15 mouse cellular contexts compared by ENCODE assay signal in genomic region chr6:116398136-116398535, GRCm38 (mm10).
DNase-seq lines count a peak whose midpoint lies in the region; ATAC-seq and TF ChIP-seq lines count a peak whose summit lies in the region.
"Had no signal": no experiment of that assay in that cellular context is flagged by ENCODE, and none has a peak within 500 bp of the region (broad histone marks: within the 10 kb centered on the region; RNA-seq: fewer than 3 reads in every experiment).

No protein-coding gene starts in this region.

- DNase-seq in layer of hippocampus, adult 2 months (ENCODE audit: low spot score in 2 of 2), result no peak
- DNase-seq in layer of hippocampus, adult 9-11 months, result no peak
- no peak for DNase-seq in hindbrain, postnatal 0 days (ENCODE audit: low spot score)
- DNase-seq in embryo, embryonic 9.5 days (ENCODE audit: extremely low spot score), result no peak
- no peak for DNase-seq in urinary bladder, adult 2 months (ENCODE audit: low spot score)
- no peak for DNase-seq in heart, adult 9 months (ENCODE audit: low spot score in 2 of 2)
- DNase-seq: cerebellum, adult 9-11 months; heart, postnatal 36 days; liver, postnatal 0 days; thymus, postnatal 14 days had no signal

- TF ChIP-seq CTCF in layer of hippocampus, adult 2 months (conservative IDR thresholded peaks at IDR 0.05), result no peak
- no peak for TF ChIP-seq CTCF in hindbrain, postnatal 0 days (IDR thresholded peaks at IDR 0.05; ENCODE audit: low read depth)

- peaks cover 25% of the 10 kb centered on the region for H3K4me1 ChIP-seq in forebrain, embryonic 12.5 days
- peaks cover 6% of the 10 kb centered on the region; the same call in 1 of the 2 replicates for H3K4me1 ChIP-seq in hindbrain, postnatal 0 days (ENCODE audit: insufficient read depth, low read length)
- H3K4me1 ChIP-seq in neural tube, embryonic 14.5 days (ENCODE audit: control insufficient read depth, insufficient read depth, low read length), result peaks cover 11% of the 10 kb centered on the region
- H3K4me1 ChIP-seq: limb, embryonic 12.5 days had no signal

- peak overlapping the region; percentile 15 for H3K4me2 ChIP-seq in forebrain, embryonic 12.5 days
- H3K4me2 ChIP-seq in hindbrain, postnatal 0 days (ENCODE audit: low read depth, low read length), result no peak overlapping the region
- no peak overlapping the region for H3K4me2 ChIP-seq in neural tube, embryonic 14.5 days (ENCODE audit: low read depth, low read length)
- H3K4me2 ChIP-seq: limb, embryonic 12.5 days had no signal

- 0 out of 2 replicates have a peak, but pooled peaks cover 14% of the 10 kb centered on the region for H3K36me3 ChIP-seq in forebrain, embryonic 12.5 days (replicated peaks)
- H3K36me3 ChIP-seq in hindbrain, postnatal 0 days (ENCODE audit: insufficient read depth, low read length), result 0 out of 2 replicates have a peak, but pooled peaks cover 7% of the 10 kb centered on the region
- H3K36me3 ChIP-seq in neural tube, embryonic 14.5 days (ENCODE audit: control insufficient read depth, insufficient read depth, low read length), result peaks cover 8% of the 10 kb centered on the region; the same call in 1 of the 2 replicates

- no peak overlapping the region for H3K9ac ChIP-seq in forebrain, embryonic 12.5 days
- H3K9ac ChIP-seq in hindbrain, postnatal 0 days (replicated peaks; ENCODE audit: low read length), result no peak overlapping the region
- H3K9ac ChIP-seq in neural tube, embryonic 14.5 days (replicated peaks; ENCODE audit: low read depth, low read length), result no peak overlapping the region
- H3K9ac ChIP-seq: limb, embryonic 12.5 days; liver, postnatal 0 days had no signal

- WGBS in forebrain, embryonic 12.5 days, result 37% methylated on average over 2 of the region's 2 CpGs
- WGBS in hindbrain, postnatal 0 days, result 24% methylated on average over 2 of the region's 2 CpGs
- 22% methylated on average over 2 of the region's 2 CpGs for WGBS in neural tube, embryonic 14.5 days

- ATAC-seq in forebrain, embryonic 12.5 days (ENCODE audit: low FRiP score), result peak; percentile 37; the same call in 1 of the 2 replicates
- ATAC-seq in hindbrain, postnatal 0 days, result no peak
- no peak for ATAC-seq in neural tube, embryonic 14.5 days (ENCODE audit: low read depth)
- ATAC-seq: activated CD4-positive, CD25-positive, alpha-beta regulatory T cell, adult 4 months; liver, postnatal 0 days had no signal

- H3K27me3 ChIP-seq in forebrain, embryonic 12.5 days, result no peaks in the 10 kb centered on the region
- H3K27me3 ChIP-seq in hindbrain, postnatal 0 days (ENCODE audit: insufficient read depth, low read length), result no peaks in the 10 kb centered on the region
- no peaks in the 10 kb centered on the region for H3K27me3 ChIP-seq in neural tube, embryonic 14.5 days (ENCODE audit: control insufficient read depth, insufficient read depth, low read length)
- H3K27me3 ChIP-seq: limb, embryonic 12.5 days had no signal

- peak overlapping the region; percentile 43; the same call in 1 of the 2 replicates for H3K27ac ChIP-seq in layer of hippocampus, adult 2 months
- H3K27ac ChIP-seq in forebrain, embryonic 12.5 days, result peak overlapping the region; percentile 80
- peak overlapping the region; percentile 41; the same call in 1 of the 2 replicates for H3K27ac ChIP-seq in hindbrain, postnatal 0 days
- peak overlapping the region; percentile 58 for H3K27ac ChIP-seq in neural tube, embryonic 14.5 days (ENCODE audit: low read depth, low read length)
- H3K27ac ChIP-seq: limb, embryonic 12.5 days; macrophage had no signal

- H3K4me3 ChIP-seq in layer of hippocampus, adult 2 months, result no peak overlapping the region
- H3K4me3 ChIP-seq in forebrain, embryonic 12.5 days (replicated peaks), result no peak overlapping the region
- no peak overlapping the region for H3K4me3 ChIP-seq in hindbrain, postnatal 0 days (ENCODE audit: low read length)
- H3K4me3 ChIP-seq in neural tube, embryonic 14.5 days (ENCODE audit: low read depth, low read length), result no peak overlapping the region
- H3K4me3 ChIP-seq: limb, embryonic 12.5 days had no signal

- H3K9me3 ChIP-seq in forebrain, embryonic 12.5 days, result no peaks in the 10 kb centered on the region
- no peaks in the 10 kb centered on the region for H3K9me3 ChIP-seq in hindbrain, postnatal 0 days (ENCODE audit: low read length)
- no peaks in the 10 kb centered on the region for H3K9me3 ChIP-seq in neural tube, embryonic 14.5 days (ENCODE audit: control insufficient read depth, low read length)
- H3K9me3 ChIP-seq: limb, embryonic 12.5 days had no signal
